ENCODE assay signal across 22 mouse cellular contexts in the genomic region with DNA sequence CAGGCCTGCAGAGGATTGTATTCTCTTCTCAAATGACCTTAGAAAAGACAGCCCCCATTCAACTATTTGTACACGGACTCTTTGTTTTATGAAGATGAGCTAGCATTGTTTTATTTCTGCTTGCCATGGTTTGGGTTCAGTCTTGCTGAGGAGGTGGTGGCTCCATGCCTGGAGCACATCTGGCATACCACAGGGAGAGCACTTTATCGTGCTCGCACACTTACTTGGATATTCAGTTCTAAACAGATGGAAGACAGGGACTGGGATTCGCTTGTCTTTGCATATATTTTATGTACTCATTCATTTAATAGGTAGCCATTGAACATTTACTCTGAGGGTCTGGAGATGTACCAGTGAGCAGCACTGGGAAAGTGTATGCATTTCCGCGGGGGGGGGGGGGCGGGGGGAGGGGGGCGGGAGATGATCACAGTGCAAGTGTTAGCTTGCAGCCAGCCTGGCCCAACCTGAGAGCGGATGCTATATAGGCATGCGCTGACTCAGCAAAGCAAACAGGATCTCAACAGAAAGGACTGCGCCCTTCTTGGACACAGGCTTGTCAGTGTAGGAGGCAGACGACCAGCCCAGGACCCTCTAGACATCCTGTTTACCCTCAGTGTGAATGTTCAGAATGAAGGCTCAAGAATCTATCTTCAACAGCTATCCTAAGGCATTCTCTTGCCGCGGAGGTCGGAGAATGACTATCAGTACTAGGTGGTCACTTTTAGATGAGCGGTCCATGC. TPM values are rescaled to one million over a fixed set of nuclear protein-coding genes. Genes with fewer than 3 reads are reported as not detected.
DNase-seq lines count a peak whose midpoint lies in the region; ATAC-seq and TF ChIP-seq lines count a peak whose summit lies in the region.
"Had no signal": no experiment of that assay in that cellular context is flagged by ENCODE, and none has a peak within 500 bp of the region (broad histone marks: within the 10 kb centered on the region; RNA-seq: fewer than 3 reads in every experiment).

No protein-coding gene starts in this region.

- no peak for TF ChIP-seq CTCF in left cerebral cortex, adult 2 months (IDR thresholded peaks at IDR 0.05)

- ATAC-seq in heart, embryonic 11.5 days (replicated peaks; ENCODE audit: insufficient number of reproducible peaks, low FRiP score, low TSS enrichment): no peak
- ATAC-seq in neural tube, embryonic 15.5 days (ENCODE audit: low FRiP score): peak; percentile 50; the same call in 1 of the 2 replicates
- ATAC-seq: forebrain, embryonic 14.5 days; intestine, embryonic 15.5 days had no signal

- peak; percentile 76 for DNase-seq in heart, adult 11 months
- no peak for DNase-seq in left cerebral cortex, adult 2 months (ENCODE audit: extremely low spot score in 1 of 2, low spot score in 2 of 2)
- no peak for DNase-seq in left cerebral cortex, postnatal 10 days (ENCODE audit: extremely low spot score in 1 of 2, low spot score in 2 of 2)
- DNase-seq in brain, adult 2 months (ENCODE audit: low read depth, low spot score): peak; percentile 62
- DNase-seq in adrenal gland, postnatal 25 days: no peak
- DNase-seq: adrenal gland, postnatal 10 days; cerebellum, adult 2 months; cerebellum, postnatal 10 days; embryo, embryonic 11 days; gastrocnemius, adult 2 months; gastrocnemius, postnatal 25 days; heart, postnatal 10 days; heart, postnatal 4 days; kidney, adult 18-20 months had no signal

- H3K9me3 ChIP-seq in heart, embryonic 11.5 days (replicated peaks; ENCODE audit: control insufficient read depth, low read length): no peaks in the 10 kb centered on the region
- H3K9me3 ChIP-seq in neural tube, embryonic 15.5 days (replicated peaks): no peaks in the 10 kb centered on the region
- H3K9me3 ChIP-seq: embryonic facial prominence, embryonic 15.5 days; forebrain, embryonic 10.5 days; intestine, embryonic 15.5 days had no signal

- H3K9ac ChIP-seq in heart, embryonic 11.5 days (ENCODE audit: low read depth, low read length): no peak overlapping the region
- H3K9ac ChIP-seq in neural tube, embryonic 15.5 days (replicated peaks): no peak overlapping the region
- H3K9ac ChIP-seq: embryonic facial prominence, embryonic 15.5 days; intestine, embryonic 15.5 days had no signal

- no peaks in the 10 kb centered on the region for H3K36me3 ChIP-seq in heart, embryonic 11.5 days (ENCODE audit: control insufficient read depth, insufficient read depth, low read length)
- H3K36me3 ChIP-seq in neural tube, embryonic 15.5 days: no peaks in the 10 kb centered on the region
- H3K36me3 ChIP-seq: embryonic facial prominence, embryonic 15.5 days; forebrain, embryonic 10.5 days; intestine, embryonic 15.5 days had no signal

- no peaks in the 10 kb centered on the region for H3K27me3 ChIP-seq in heart, embryonic 11.5 days (ENCODE audit: control insufficient read depth, insufficient read depth, low read length)
- H3K27me3 ChIP-seq in neural tube, embryonic 15.5 days (replicated peaks): no peaks in the 10 kb centered on the region
- H3K27me3 ChIP-seq: embryonic facial prominence, embryonic 15.5 days; intestine, embryonic 15.5 days had no signal

- no peak overlapping the region for H3K27ac ChIP-seq in heart, embryonic 11.5 days (ENCODE audit: low read depth, low read length)
- H3K27ac ChIP-seq in left cerebral cortex, adult 2 months: peak overlapping the region; percentile 47
- no peak overlapping the region for H3K27ac ChIP-seq in neural tube, embryonic 15.5 days (replicated peaks)
- H3K27ac ChIP-seq: forebrain, embryonic 10.5 days; gastrocnemius, adult 2 months; intestine, embryonic 15.5 days had no signal

- 81% methylated on average over 14 of the region's 16 CpGs for WGBS in heart, embryonic 11.5 days (ENCODE audit: insufficient replicate concordance)
- 73% methylated on average over 15 of the region's 16 CpGs for WGBS in neural tube, embryonic 15.5 days

- no peak overlapping the region for H3K4me3 ChIP-seq in heart, embryonic 11.5 days (ENCODE audit: low read depth, low read length)
- H3K4me3 ChIP-seq in left cerebral cortex, adult 2 months: no peak overlapping the region
- H3K4me3 ChIP-seq in neural tube, embryonic 15.5 days (replicated peaks): no peak overlapping the region
- H3K4me3 ChIP-seq: embryonic facial prominence, embryonic 15.5 days; erythroblast, embryonic 14.5 days; forebrain, embryonic 10.5 days; gastrocnemius, adult 2 months; intestine, embryonic 15.5 days had no signal

- H3K4me2 ChIP-seq in heart, embryonic 11.5 days: no peak overlapping the region
- H3K4me2 ChIP-seq in neural tube, embryonic 15.5 days: no peak overlapping the region
- H3K4me2 ChIP-seq: embryonic facial prominence, embryonic 15.5 days; intestine, embryonic 15.5 days had no signal

- H3K4me1 ChIP-seq in heart, embryonic 11.5 days (ENCODE audit: control insufficient read depth, insufficient read depth, low read length): peaks cover 5% of the 10 kb centered on the region; the same call in 1 of the 2 replicates
- no peaks in the 10 kb centered on the region for H3K4me1 ChIP-seq in neural tube, embryonic 15.5 days
- H3K4me1 ChIP-seq: forebrain, embryonic 10.5 days; intestine, embryonic 15.5 days had no signal

- intact Hi-C loops in left cerebral cortex, adult 2 months (cut with DNase I): no loop called here
- intact Hi-C loops in left cerebral cortex, postnatal 10 days (cut with DNase I): no loop called here

RNA-seq across cellular contexts. Expression of a gene that starts 35.5 kb away (rescaled TPM):
- polyA plus RNA-seq in heart, embryonic 11.5 days (2014; fragmentation: Nextera tagmentation; extraction: Ambion mirVana): 0.57 TPM in 1 of 2 replicates, not detected in the other
- under 1 TPM; 0.23 to 0.88 TPM for total RNA-seq in left cerebral cortex, adult 2 months (2021)
- total RNA-seq in left cerebral cortex, postnatal 10 days (2021): 1 to 10 TPM in 1 of 2 experiments, under 1 TPM in 1; 0.43 to 1.4 TPM
- 0.23 and 0.55 TPM in 2 replicates for polyA plus RNA-seq in neural tube, embryonic 15.5 days (2015; fragmentation: Nextera tagmentation; extraction: Ambion mirVana)
- total RNA-seq in adrenal gland, postnatal 25 days (2021): 0.27 TPM in 1 of 2 replicates, not detected in the other
- total RNA-seq: gastrocnemius, adult 2 months; gastrocnemius, postnatal 25 days; heart, postnatal 10 days; heart, postnatal 4 days; MEL had no signal
- polyA plus RNA-seq: embryonic facial prominence, embryonic 15.5 days; erythroblast, embryonic 14.5 days; intestine, embryonic 15.5 days had no signal

Comparison
In these comparisons a context has a peak if more than half of its experiments do, and no peak if none do; other contexts are left out.
1. DNase-seq: peak in heart, adult 11 months (single experiment) and brain, adult 2 months (single experiment); none in left cerebral cortex, adult 2 months (0 of 2), left cerebral cortex, postnatal 10 days (0 of 2) and adrenal gland, postnatal 25 days (single experiment).